In the genomic region with DNA sequence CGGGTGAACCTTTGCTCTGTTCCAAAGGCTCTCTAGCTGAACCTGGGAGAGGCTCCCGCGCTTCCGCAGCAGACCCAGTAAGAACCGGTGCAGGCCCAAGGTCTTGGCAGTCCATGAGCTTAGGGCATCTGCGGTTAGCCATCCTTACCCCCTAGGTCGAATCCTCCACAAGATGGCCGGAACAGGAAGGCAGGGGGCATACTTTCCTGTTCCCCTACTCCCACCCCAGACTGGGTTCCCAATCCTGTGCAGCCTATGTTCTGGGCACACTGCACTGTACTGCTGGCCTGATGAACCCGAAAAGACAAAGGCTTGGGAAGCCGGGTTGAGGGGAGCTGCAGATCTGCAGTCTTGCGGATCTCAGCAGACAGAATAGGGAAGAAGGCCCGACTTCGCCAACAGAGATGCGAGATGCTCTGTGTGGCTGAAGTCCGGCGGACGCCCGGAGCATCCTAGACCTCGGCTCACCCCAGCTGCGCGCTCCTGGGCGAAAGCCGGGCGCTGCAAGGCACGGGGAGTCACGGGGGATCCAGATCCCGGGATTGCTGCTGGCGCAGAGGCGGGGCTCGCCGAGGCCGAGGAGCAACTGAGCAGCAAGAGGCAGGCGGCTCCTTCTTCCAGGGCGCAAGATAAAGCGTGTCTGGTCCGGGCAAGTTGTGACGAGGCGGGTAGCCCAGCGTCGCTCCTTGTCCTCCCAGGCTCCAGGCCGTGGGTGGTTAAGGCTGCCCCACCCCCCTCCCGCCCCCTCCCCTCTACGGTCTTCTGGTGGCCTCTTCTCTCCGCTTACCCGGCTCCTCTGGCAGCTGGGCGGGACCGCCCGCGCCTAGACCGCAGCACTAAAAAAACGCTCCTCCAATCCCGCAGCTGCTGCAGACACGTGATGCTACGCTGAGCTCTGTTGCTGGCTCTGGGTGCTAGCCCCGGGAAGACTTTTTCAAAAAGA, we compare ENCODE assay signal across 7 mouse cellular contexts. TPM values are rescaled to one million over a fixed set of nuclear protein-coding genes. Genes with fewer than 3 reads are reported as not detected.
DNase-seq lines count a peak whose midpoint lies in the region; ATAC-seq and TF ChIP-seq lines count a peak whose summit lies in the region.

A gene (minus strand): TSS at position 788 of the 943 bp plus-strand sequence.

- peak within 1 kb of the TSS; percentile 7 for H3K27ac ChIP-seq in cortical plate, adult 2 months (ENCODE audit: insufficient read depth, low read length)

- no peak for TF ChIP-seq CTCF in cortical plate, adult 2 months (IDR thresholded peaks at IDR 0.05; ENCODE audit: extremely low read depth, insufficient read depth, low read length)

- H3K4me3 ChIP-seq in cortical plate, adult 2 months (ENCODE audit: insufficient read depth, low read length) = peak within 1 kb of the TSS; percentile 67

- ATAC-seq in inflammation-experienced regulatory T-cells, adult 6 months = peak; percentile 76
- ATAC-seq in megakaryocyte-erythroid progenitor cell, adult 5-6 weeks (replicated peaks; ENCODE audit: low FRiP score, low TSS enrichment, poor library complexity, severe bottlenecking) = peak; percentile 48

- intact Hi-C loops in gastrocnemius, postnatal 14 days (cut with DNase I; ENCODE audit: low total_unique reads) = loop anchor here (10.0 kb wide), 1 partner anchor 80 kb away; no protein-coding TSS in a partner anchor
- intact Hi-C loops in left cerebral cortex, postnatal 14 days (cut with DNase I) = no loop called here

- TF ChIP-seq POLR2A in cortical plate, adult 2 months (IDR thresholded peaks at IDR 0.05; ENCODE audit: extremely low read depth, insufficient read depth, low read length) = peak; percentile 68

- H3K4me1 ChIP-seq in cortical plate, adult 2 months (ENCODE audit: control insufficient read depth, insufficient read depth, low read length) = no peaks in the 10 kb centered on the region; the same call in 1 of the 2 replicates

- DNase-seq in adrenal gland, adult 18-20 months (ENCODE audit: low spot score in 2 of 2) = peak; percentile 46 to 56
- DNase-seq in gastrocnemius, postnatal 14 days = peak; percentile 76
- DNase-seq in left cerebral cortex, postnatal 14 days (ENCODE audit: low spot score in 2 of 2) = peak; percentile 85 to 88
- peak; percentile 73 for DNase-seq in right cerebral cortex, postnatal 4 days

RNA-seq across cellular contexts. Expression of the gene that starts here (rescaled TPM):
- 10 to 100 TPM; 11.6 to 12.3 TPM for total RNA-seq in adrenal gland, adult 18-20 months (2021)
- 89.4 and 100 TPM in 2 replicates for polyA plus RNA-seq in cortical plate, adult 2 months (2012; rRNA removed)
- 1 to 10 TPM; 3.0 to 4.3 TPM for total RNA-seq in gastrocnemius, postnatal 14 days (2021)
- polyA plus RNA-seq in inflammation-experienced regulatory T-cells, adult 6 months (2017; shearing (Covaris generic)) = 10 to 100 TPM in 2 of 3 experiments, 1 to 10 TPM in 1; 5.0 to 17.5 (median 11.8) TPM
- 100 to 1,000 TPM in 1 of 2 experiments, 10 to 100 TPM in 1; 98.8 to 100 TPM for total RNA-seq in left cerebral cortex, postnatal 14 days (2021)
- total RNA-seq in megakaryocyte-erythroid progenitor cell, adult 5-6 weeks (2014; fragmentation: Nextera tagmentation) = 3.8 and 5.6 TPM in 2 replicates
- total RNA-seq in megakaryocyte-erythroid progenitor cell, adult 5-6 weeks (2017) = 0.76 and 2.8 TPM in 2 replicates

Comparison
In these comparisons a context has a peak if more than half of its experiments do, and no peak if none do; other contexts are left out.
1. Peak in every context shown above with its lines: DNase-seq, ATAC-seq, H3K4me3 ChIP-seq and H3K27ac ChIP-seq.
2. RNA of the gene that starts here (total RNA-seq): 98.8 to 100 TPM in left cerebral cortex, postnatal 14 days; 11.6 to 12.3 TPM in adrenal gland, adult 18-20 months, 3.0 to 4.3 TPM in gastrocnemius, postnatal 14 days and 0.76 to 5.6 TPM in megakaryocyte-erythroid progenitor cell, adult 5-6 weeks; every median in the first group is over 4 times any median in the second.